Mouse (Mus musculus): ENCODE measurements at regions not wholly inside any gene's neighbourhood (a gene's known extent, or its start where the extent isn't known, plus 50 kb on each side); places are given as distances from the start of the nearest gene placed in this dataset.

- Histone ChIP-seq H3K4me2 (no peak overlapping the region), H3K4me1 (replicated peaks) (no peaks in the 10 kb centered on the region), H3K27ac (replicated peaks) (no peak overlapping the region), H3K4me3 (replicated peaks) (no peak overlapping the region), H3K36me3 (replicated peaks) (no peaks in the 10 kb centered on the region), H3K9ac (no peak overlapping the region), H3K9me3 (replicated peaks) (no peaks in the 10 kb centered on the region), H3K27me3 (peaks cover 16% of the 10 kb centered on the region)
- 52% methylated on average over 10 of the region's 10 CpGs for WGBS (ENCODE audit: insufficient replicate concordance)
- no peak for ATAC-seq (ENCODE audit: insufficient read depth)
These were observed 194.6 kb upstream of the Irx3 start for GRCm38 (mm10) chr8:91996305-91997022.

DNA sequence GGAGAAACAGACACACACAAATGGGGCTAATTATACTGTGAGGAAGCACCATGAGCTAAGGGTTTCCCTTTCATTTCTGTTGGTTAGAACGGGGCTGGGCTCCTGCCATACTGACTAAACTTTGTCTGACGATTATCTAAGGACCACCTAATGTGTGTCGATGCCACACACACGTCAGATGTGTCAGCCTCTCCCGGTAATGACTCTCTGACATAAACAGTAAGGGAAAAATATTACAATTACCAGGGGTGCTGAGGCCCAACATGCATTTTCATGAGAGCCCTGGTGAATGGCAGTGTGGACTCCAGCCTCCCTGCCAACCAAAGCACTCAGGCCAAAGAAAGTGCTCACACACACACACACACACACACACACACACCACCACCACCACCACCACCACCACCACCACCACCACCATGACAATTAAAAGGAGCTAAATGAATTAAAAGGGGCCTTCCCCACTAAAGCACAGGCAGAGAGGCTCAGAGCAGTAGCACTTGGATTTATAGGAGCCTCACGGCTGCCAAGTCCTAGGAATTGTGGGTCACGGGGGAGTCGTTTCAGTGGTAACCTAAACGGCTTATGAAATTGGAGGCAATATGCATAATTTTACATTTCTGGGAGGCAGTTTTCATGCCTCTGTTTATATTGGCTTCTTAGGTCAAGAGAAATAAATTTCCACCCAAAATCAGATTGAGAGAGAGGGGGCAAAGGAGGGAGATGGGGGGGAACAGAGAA lies 193.7 kb upstream of the Irx3 start:
- Histone ChIP-seq H3K27me3 (peaks cover 21% of the 10 kb centered on the region), H3K4me2 (no peak overlapping the region), H3K27ac (replicated peaks) (no peak overlapping the region), H3K9me3 (replicated peaks) (no peaks in the 10 kb centered on the region), H3K4me3 (replicated peaks) (no peak overlapping the region), H3K36me3 (replicated peaks) (no peaks in the 10 kb centered on the region), H3K9ac (no peak overlapping the region), H3K4me1 (replicated peaks) (no peaks in the 10 kb centered on the region)
- ATAC-seq (ENCODE audit: insufficient read depth): no peak
- 58% methylated on average over 9 of the region's 9 CpGs for WGBS (ENCODE audit: insufficient replicate concordance)

DNA sequence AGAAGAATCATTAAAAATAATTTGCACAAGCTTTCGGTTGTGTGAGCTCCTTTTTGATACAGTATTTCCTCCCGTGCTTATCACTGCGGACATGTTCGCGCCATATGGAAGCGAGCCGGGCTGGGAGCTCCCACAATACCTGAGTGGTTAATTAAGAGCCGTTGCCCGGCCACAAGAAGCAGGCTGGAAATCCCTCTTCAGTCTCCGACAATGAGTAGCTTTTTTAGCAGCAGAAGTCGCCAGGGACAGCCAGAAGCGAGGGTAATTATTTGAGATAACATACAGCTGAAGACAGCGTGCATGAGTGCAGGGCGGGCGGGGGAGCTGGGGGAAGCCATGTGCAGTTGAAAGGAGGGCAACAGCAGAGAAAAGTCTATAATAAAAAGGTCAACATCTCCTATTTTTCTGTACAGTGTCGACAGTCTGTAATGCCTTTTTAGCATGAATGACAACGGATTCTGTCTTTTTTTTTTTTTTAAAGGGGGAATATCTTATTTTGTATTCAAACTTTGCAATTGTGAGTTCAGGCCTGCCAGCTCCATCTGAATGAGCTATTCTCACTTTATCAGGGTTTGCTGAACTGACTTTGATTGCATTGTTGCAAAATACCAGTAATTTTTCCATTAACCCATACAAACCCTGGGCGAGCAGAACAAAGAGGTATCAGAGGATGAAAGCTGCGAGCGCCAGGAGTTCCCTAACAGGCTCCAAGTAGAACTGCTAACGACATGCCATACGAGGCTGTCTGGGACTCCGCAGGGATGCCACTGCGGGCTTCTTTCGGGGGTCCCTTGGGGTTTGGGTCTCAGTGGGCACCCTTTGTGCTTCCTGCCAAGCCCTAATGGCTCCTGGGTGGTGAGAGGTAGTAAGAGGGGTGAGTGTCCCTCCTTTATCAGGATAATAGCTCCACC lies 189.9 kb upstream of the Irx3 start:
- H3K36me3 ChIP-seq (replicated peaks): no peaks in the 10 kb centered on the region
- ATAC-seq (ENCODE audit: insufficient read depth): no peak
- no peaks in the 10 kb centered on the region for H3K9me3 ChIP-seq (replicated peaks)
- H3K4me3 ChIP-seq (replicated peaks): no peak overlapping the region
- H3K4me2 ChIP-seq: peak overlapping the region; percentile 44; the same call in 1 of the 2 replicates
- H3K4me1 ChIP-seq (replicated peaks): no peaks in the 10 kb centered on the region
- peaks cover 21% of the 10 kb centered on the region for H3K27me3 ChIP-seq
- no peak overlapping the region for H3K9ac ChIP-seq
- 35% methylated on average over 25 of the region's 25 CpGs for WGBS (ENCODE audit: insufficient replicate concordance)
- no peak overlapping the region for H3K27ac ChIP-seq (replicated peaks)

DNA sequence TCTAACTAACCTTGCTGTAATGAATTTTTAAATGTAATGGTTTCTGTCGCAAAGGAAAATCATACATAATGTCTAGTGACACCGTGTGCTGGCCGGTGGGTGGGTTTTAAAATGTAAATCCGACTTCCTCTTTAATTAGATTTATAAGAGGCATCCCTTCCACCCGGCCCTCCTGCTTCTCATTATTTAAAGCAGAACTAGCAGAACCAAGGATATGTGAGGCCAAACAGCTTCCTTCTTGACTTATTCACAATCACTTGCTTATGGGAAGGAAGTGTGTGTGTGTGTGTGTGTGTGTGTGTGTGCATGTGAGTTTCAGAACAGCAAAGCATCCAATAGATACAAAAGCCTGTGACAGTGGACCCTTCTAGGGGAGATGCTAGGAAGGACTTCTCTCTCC lies 189.1 kb upstream of the Irx3 start:
- no peak for ATAC-seq (ENCODE audit: insufficient read depth)
- H3K27ac ChIP-seq (replicated peaks): no peak overlapping the region
- H3K4me1 ChIP-seq (replicated peaks): no peaks in the 10 kb centered on the region
- no peaks in the 10 kb centered on the region for H3K36me3 ChIP-seq (replicated peaks)
- no peak overlapping the region for H3K9ac ChIP-seq
- peaks cover 21% of the 10 kb centered on the region for H3K27me3 ChIP-seq
- 21% methylated on average over 5 of the region's 5 CpGs for WGBS (ENCODE audit: insufficient replicate concordance)
- no peak overlapping the region for H3K4me3 ChIP-seq (replicated peaks)
- H3K4me2 ChIP-seq: 0 out of 2 replicates have a peak overlapping the region, but pooled peaks have one; percentile 44
- H3K9me3 ChIP-seq (replicated peaks): no peaks in the 10 kb centered on the region

GRCm38 (mm10) chr8:91990048-91990447 lies 188.2 kb upstream of the Irx3 start:
- no peak overlapping the region for H3K4me2 ChIP-seq
- peaks cover 21% of the 10 kb centered on the region for H3K27me3 ChIP-seq
- ATAC-seq (ENCODE audit: insufficient read depth): no peak
- no peaks in the 10 kb centered on the region for H3K9me3 ChIP-seq (replicated peaks)
- H3K9ac ChIP-seq: no peak overlapping the region
- 27% methylated on average over 3 of the region's 3 CpGs for WGBS (ENCODE audit: insufficient replicate concordance)
- H3K36me3 ChIP-seq (replicated peaks): no peaks in the 10 kb centered on the region
- H3K27ac ChIP-seq (replicated peaks): no peak overlapping the region
- H3K4me3 ChIP-seq (replicated peaks): no peak overlapping the region
- no peaks in the 10 kb centered on the region for H3K4me1 ChIP-seq (replicated peaks)

- Histone ChIP-seq H3K27ac (replicated peaks) (no peak overlapping the region), H3K9ac (no peak overlapping the region), H3K9me3 (replicated peaks) (no peaks in the 10 kb centered on the region), H3K4me1 (replicated peaks) (no peaks in the 10 kb centered on the region), H3K36me3 (replicated peaks) (no peaks in the 10 kb centered on the region), H3K27me3 (peaks cover 21% of the 10 kb centered on the region), H3K4me2 (no peak overlapping the region), H3K4me3 (replicated peaks) (no peak overlapping the region)
- 50% methylated on average over 11 of the region's 11 CpGs for WGBS (ENCODE audit: insufficient replicate concordance)
- ATAC-seq (ENCODE audit: insufficient read depth): no peak
These were observed 187.2 kb upstream of the Irx3 start for GRCm38 (mm10) chr8:91988866-91989633.

GRCm38 (mm10) chr8:91987854-91988253 lies 186.0 kb upstream of the Irx3 start:
- Histone ChIP-seq H3K4me3 (replicated peaks) (no peak overlapping the region), H3K36me3 (replicated peaks) (no peaks in the 10 kb centered on the region), H3K4me1 (replicated peaks) (no peaks in the 10 kb centered on the region), H3K4me2 (no peak overlapping the region), H3K27ac (replicated peaks) (no peak overlapping the region), H3K9ac (no peak overlapping the region), H3K9me3 (replicated peaks) (no peaks in the 10 kb centered on the region), H3K27me3 (peaks cover 14% of the 10 kb centered on the region)
- 48% methylated on average over 6 of the region's 6 CpGs for WGBS (ENCODE audit: insufficient replicate concordance)
- ATAC-seq (ENCODE audit: insufficient read depth): no peak

DNA sequence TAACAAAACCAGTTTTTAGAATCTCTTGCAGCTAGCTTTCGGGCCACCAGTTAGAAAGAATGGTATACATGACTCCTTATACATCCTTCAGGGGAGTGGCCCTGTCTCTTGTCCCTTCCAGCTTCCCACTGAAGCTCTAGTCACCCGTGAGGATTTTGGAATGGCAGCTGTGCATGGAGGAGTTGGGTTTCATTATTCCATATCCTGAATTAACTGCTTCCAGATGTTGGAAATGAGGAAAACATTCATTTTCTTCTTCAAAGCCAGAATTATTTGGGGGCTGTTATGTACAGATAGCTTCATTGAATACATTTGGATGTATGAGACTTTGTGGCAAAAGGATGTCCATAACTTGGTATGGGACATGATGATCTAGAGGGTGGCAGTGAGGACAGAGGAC lies 181.3 kb upstream of the Irx3 start:
- no peak overlapping the region for H3K27ac ChIP-seq (replicated peaks)
- H3K4me3 ChIP-seq (replicated peaks): no peak overlapping the region
- no peaks in the 10 kb centered on the region for H3K9me3 ChIP-seq (replicated peaks)
- no peaks in the 10 kb centered on the region for H3K4me1 ChIP-seq (replicated peaks)
- H3K9ac ChIP-seq: no peak overlapping the region
- no peak overlapping the region for H3K4me2 ChIP-seq
- no peaks in the 10 kb centered on the region for H3K27me3 ChIP-seq
- 48% methylated on average over 2 of the region's 2 CpGs for WGBS (ENCODE audit: insufficient replicate concordance)
- no peak for ATAC-seq (ENCODE audit: insufficient read depth)
- H3K36me3 ChIP-seq (replicated peaks): no peaks in the 10 kb centered on the region

DNA sequence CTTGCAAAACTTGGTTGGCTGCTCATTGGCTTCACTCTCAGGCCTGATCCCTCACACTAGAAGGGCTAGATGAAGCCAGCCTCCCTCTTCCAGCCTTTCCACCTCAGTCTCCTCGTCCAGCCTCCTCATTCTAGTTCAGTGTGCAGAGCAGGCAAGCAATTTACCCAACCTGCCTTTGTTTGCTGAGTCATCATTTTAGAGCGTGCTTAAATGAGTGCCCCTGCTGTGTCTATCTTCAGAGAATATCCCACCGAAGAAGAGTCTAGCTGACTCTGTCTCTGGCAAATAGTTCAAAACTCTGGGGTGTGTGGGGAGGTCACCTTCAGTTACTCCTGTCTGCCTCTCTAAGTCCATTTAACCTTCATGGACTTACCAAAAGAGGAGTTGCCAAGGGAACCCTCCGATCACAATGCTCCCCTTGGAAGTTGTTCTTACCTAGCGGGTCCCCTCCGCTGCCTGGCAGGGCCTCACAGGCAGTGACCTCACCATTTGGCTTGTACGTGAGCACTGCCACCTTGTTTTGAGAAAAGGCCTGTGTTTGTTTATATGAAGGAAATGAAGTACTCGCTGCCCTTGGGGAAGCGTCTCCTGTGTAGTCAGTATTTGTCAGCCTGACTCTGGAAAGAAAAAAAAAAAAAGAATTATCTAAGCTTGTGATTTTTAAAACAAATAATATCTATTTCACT lies 175.2 kb upstream of the Irx3 start:
- Histone ChIP-seq H3K9me3 (replicated peaks) (no peaks in the 10 kb centered on the region), H3K9ac (no peak overlapping the region), H3K4me2 (no peak overlapping the region), H3K27me3 (peaks cover 12% of the 10 kb centered on the region; the same call in 1 of the 2 replicates), H3K4me1 (replicated peaks) (no peaks in the 10 kb centered on the region), H3K27ac (replicated peaks) (no peak overlapping the region), H3K36me3 (replicated peaks) (no peaks in the 10 kb centered on the region), H3K4me3 (replicated peaks) (no peak overlapping the region)
- WGBS (ENCODE audit: insufficient replicate concordance): 58% methylated on average over 9 of the region's 9 CpGs
- ATAC-seq (ENCODE audit: insufficient read depth): no peak

DNA sequence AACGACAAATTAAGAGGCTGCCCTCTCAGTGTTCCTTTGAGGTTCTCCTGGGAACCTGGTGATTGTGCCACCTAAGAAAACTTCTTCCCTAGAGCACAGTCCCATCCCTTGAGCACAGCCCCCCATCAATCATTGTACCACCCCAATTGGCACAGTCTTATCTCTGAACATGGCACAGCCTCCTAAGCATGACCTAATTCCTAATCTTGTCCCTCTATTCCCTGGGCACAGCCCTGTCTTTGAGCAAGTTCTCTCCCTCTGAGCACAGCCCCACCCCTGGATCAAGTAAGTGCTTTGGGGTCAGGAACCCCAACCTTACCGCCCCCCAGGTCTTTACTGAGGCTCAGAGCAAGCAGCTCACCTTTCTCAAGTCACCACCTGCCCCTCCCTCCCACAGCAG lies 173.6 kb upstream of the Irx3 start:
- no peak overlapping the region for H3K4me3 ChIP-seq (replicated peaks)
- peaks cover 12% of the 10 kb centered on the region; the same call in 1 of the 2 replicates for H3K27me3 ChIP-seq
- no peak overlapping the region for H3K27ac ChIP-seq (replicated peaks)
- 57% methylated on average over 2 of the region's 2 CpGs for WGBS (ENCODE audit: insufficient replicate concordance)
- H3K9me3 ChIP-seq (replicated peaks): no peaks in the 10 kb centered on the region
- H3K4me1 ChIP-seq (replicated peaks): no peaks in the 10 kb centered on the region
- ATAC-seq (ENCODE audit: insufficient read depth): no peak
- H3K4me2 ChIP-seq: no peak overlapping the region
- no peak overlapping the region for H3K9ac ChIP-seq
- no peaks in the 10 kb centered on the region for H3K36me3 ChIP-seq (replicated peaks)

Data from liver, embryonic 15.5 days (tissue).